Mouse (Mus musculus) kidney, adult 10 weeks (tissue): Measurements from ENCODE around the gene Wbp1. TPM values are rescaled to one million over a fixed set of nuclear protein-coding genes. Genes with fewer than 3 reads are reported as not detected.

Experiments used
- polyA plus RNA-seq: library from polyadenylated mRNA; stranded (reverse); fragments of 350-450 nt; fragmentation: Illumina TruSeq; extraction: RNeasy Lipid Tissue Mini Kit (QIAGEN cat#74804); gene quantifications from one replicate; pipeline ENCODE4 v1.2.3, GENCODE M21; 2014; ENCODE audit warnings: low read depth, low replicate concordance

Gene Wbp1
- polyA plus RNA-seq, result 2.1 TPM

GRCm38 (mm10) chr6:83120930-83121862, at the start of gene Wbp1:
Gene Wbp1, minus strand, starts transcription at chr6:83121559.

GRCm38 (mm10) chr6:83165607-83166242, 44.4 kb upstream of the Wbp1 start, which contains the start of gene Dctn1:
Gene Dctn1, plus strand, starts transcription at chr6:83165920.

GRCm38 (mm10) chr6:83156259-83156684, 34.9 kb upstream of the Wbp1 start, which contains the start of the genes Wdr54 and 1700003E16Rik:
Gene Wdr54, minus strand, starts transcription at chr6:83156397.
Gene 1700003E16Rik, plus strand, starts transcription at chr6:83156404.

GRCm38 (mm10) chr6:83134951-83135513, 13.7 kb upstream of the Wbp1 start, which contains the start of gene Rtkn:
Gene Rtkn, plus strand, starts transcription at chr6:83135463.

GRCm38 (mm10) chr6:83125331-83125730, 4.0 kb upstream of the Wbp1 start, which contains the start of gene Ino80b:
Gene Ino80b, minus strand, starts transcription at chr6:83125431.

GRCm38 (mm10) chr6:83115011-83115671, 6.2 kb downstream of the Wbp1 start, which contains the start of gene Mogs:
Gene Mogs, plus strand, starts transcription at chr6:83115496.

GRCm38 (mm10) chr6:83108762-83109668, 12.3 kb downstream of the Wbp1 start, which contains the start of gene Mrpl53:
Gene Mrpl53, plus strand, starts transcription at chr6:83109040.

GRCm38 (mm10) chr6:83101316-83101687, 20.1 kb downstream of the Wbp1 start, which contains the start of the genes Ccdc142 and Gm42688:
Gene Ccdc142, plus strand, starts transcription at chr6:83101601.
Gene Gm42688, plus strand, starts transcription at chr6:83101617.

GRCm38 (mm10) chr6:83086121-83087035, 35.0 kb downstream of the Wbp1 start, which contains the start of gene Lbx2:
Gene Lbx2, plus strand, starts transcription at chr6:83086367.

GRCm38 (mm10) chr6:83077630-83078323, 43.6 kb downstream of the Wbp1 start, which contains the start of gene Pcgf1:
Gene Pcgf1, plus strand, starts transcription at chr6:83077869.

GRCm38 (mm10) chr6:83070247-83070310, 51.3 kb downstream of the Wbp1 start, which contains the start of gene Tlx2:
Gene Tlx2, minus strand, starts transcription at chr6:83070293.

Other genes starting within 250 kb of the Wbp1 start
- not detected for gene Sema4f, start 181.8 kb downstream of the Wbp1 start, polyA plus RNA-seq
- not detected for gene M1ap, start 174.7 kb downstream of the Wbp1 start, polyA plus RNA-seq
- gene Dok1, start 88.1 kb downstream of the Wbp1 start, polyA plus RNA-seq, result not detected
- 1.3 TPM for gene Loxl3, start 87.4 kb downstream of the Wbp1 start, polyA plus RNA-seq
- gene Aup1, start 67.0 kb downstream of the Wbp1 start, polyA plus RNA-seq, result 3.8 TPM
- gene Htra2, start 66.3 kb downstream of the Wbp1 start, polyA plus RNA-seq, result 1.8 TPM
- gene Dqx1, start 63.7 kb downstream of the Wbp1 start, polyA plus RNA-seq, result 0.61 TPM
- gene Tlx2, start 51.3 kb downstream of the Wbp1 start, polyA plus RNA-seq, result not detected
- gene Pcgf1, start 43.7 kb downstream of the Wbp1 start, polyA plus RNA-seq, result 3.8 TPM
- not detected for gene Lbx2, start 35.2 kb downstream of the Wbp1 start, polyA plus RNA-seq
- not detected for gene Ccdc142, start 20.0 kb downstream of the Wbp1 start, polyA plus RNA-seq
- gene Gm42688, start 19.9 kb downstream of the Wbp1 start, polyA plus RNA-seq, result 0.53 TPM
- 50.2 TPM for gene Mrpl53, start 12.5 kb downstream of the Wbp1 start, polyA plus RNA-seq
- 2.3 TPM for gene Mogs, start 6.1 kb downstream of the Wbp1 start, polyA plus RNA-seq
- not detected for gene Ino80b, start 3.9 kb upstream of the Wbp1 start, polyA plus RNA-seq
- 0.24 TPM for gene Rtkn, start 13.9 kb upstream of the Wbp1 start, polyA plus RNA-seq
- not detected for gene Wdr54, start 34.8 kb upstream of the Wbp1 start, polyA plus RNA-seq
- gene 1700003E16Rik, start 34.8 kb upstream of the Wbp1 start, polyA plus RNA-seq, result not detected
- 10.8 TPM for gene Dctn1, start 44.4 kb upstream of the Wbp1 start, polyA plus RNA-seq
- 0.65 TPM for gene Slc4a5, start 98.3 kb upstream of the Wbp1 start, polyA plus RNA-seq
- gene Mthfd2, start 204.3 kb upstream of the Wbp1 start, polyA plus RNA-seq, result 3.4 TPM
- gene Mob1a, start 204.5 kb upstream of the Wbp1 start, polyA plus RNA-seq, result 94.8 TPM
- 118 TPM for gene Bola3, start 227.6 kb upstream of the Wbp1 start, polyA plus RNA-seq